Mouse (Mus musculus): ENCODE data around the gene Plxnd1.
A peak's percentile ranks its signal among the peaks of the same experiment; 100 is the strongest.

Plxnd1 gene

GRCm38 (mm10) chr6:115956418-115956921 is 38.3 kb downstream of the Plxnd1 start:
- DNase-seq: no peak

GRCm38 (mm10) chr6:115955664-115956063 is 39.1 kb downstream of the Plxnd1 start:
- no peak for DNase-seq

- peak; percentile 68 to 71 for DNase-seq
Observed at GRCm38 (mm10) chr6:115955169-115955568, 39.6 kb downstream of the Plxnd1 start.

- DNase-seq: no peak
Observed at GRCm38 (mm10) chr6:115954506-115955074, 40.2 kb downstream of the Plxnd1 start.

GRCm38 (mm10) chr6:115946389-115946788 is 48.4 kb downstream of the Plxnd1 start:
- peak; percentile 56 to 68 for DNase-seq

- DNase-seq: no peak
Observed at GRCm38 (mm10) chr6:115945633-115946032, 49.2 kb downstream of the Plxnd1 start.

GRCm38 (mm10) chr6:115944638-115945037 is 50.2 kb downstream of the Plxnd1 start, which contains the start of gene H1foo:
TSS of gene H1foo (plus strand) at chr6:115944938.
- DNase-seq: no peak

GRCm38 (mm10) chr6:115943498-115944427 is 51.0 kb downstream of the Plxnd1 start:
- no peak for DNase-seq

GRCm38 (mm10) chr6:115941128-115941527 is 53.7 kb downstream of the Plxnd1 start:
- no peak for DNase-seq

GRCm38 (mm10) chr6:115940603-115941002 is 54.2 kb downstream of the Plxnd1 start:
- DNase-seq: no peak

GRCm38 (mm10) chr6:115938798-115939197 is 56.0 kb downstream of the Plxnd1 start:
- no peak for DNase-seq

GRCm38 (mm10) chr6:115938011-115938410 is 56.8 kb downstream of the Plxnd1 start:
- DNase-seq: no peak

GRCm38 (mm10) chr6:115935544-115935943 is 59.3 kb downstream of the Plxnd1 start:
- peak; percentile 65 to 75 for DNase-seq

- no peak for DNase-seq
Observed at GRCm38 (mm10) chr6:115932391-115932790, 62.4 kb downstream of the Plxnd1 start.

GRCm38 (mm10) chr6:115931639-115932038 is 63.2 kb downstream of the Plxnd1 start, which contains the start of gene Rho:
TSS of gene Rho (plus strand) at chr6:115931748.
- no peak for DNase-seq

- no peak for DNase-seq
Observed at GRCm38 (mm10) chr6:115930018-115930417, 64.8 kb downstream of the Plxnd1 start.

- no peak for DNase-seq
Observed at GRCm38 (mm10) chr6:115927292-115928242, 67.2 kb downstream of the Plxnd1 start.

- DNase-seq: no peak
Observed at GRCm38 (mm10) chr6:115926416-115926815, 68.4 kb downstream of the Plxnd1 start.

GRCm38 (mm10) chr6:115924829-115925228 is 70.0 kb downstream of the Plxnd1 start:
- DNase-seq: no peak

GRCm38 (mm10) chr6:115919876-115920275 is 74.9 kb downstream of the Plxnd1 start:
- DNase-seq: no peak

- DNase-seq: no peak
Observed at GRCm38 (mm10) chr6:115918615-115919014, 76.2 kb downstream of the Plxnd1 start.

- peak; percentile 62 to 63 for DNase-seq
Observed at GRCm38 (mm10) chr6:115916611-115917010, 78.2 kb downstream of the Plxnd1 start.
